Mouse (Mus musculus): ENCODE measurements around the gene Yod1.

DNA sequence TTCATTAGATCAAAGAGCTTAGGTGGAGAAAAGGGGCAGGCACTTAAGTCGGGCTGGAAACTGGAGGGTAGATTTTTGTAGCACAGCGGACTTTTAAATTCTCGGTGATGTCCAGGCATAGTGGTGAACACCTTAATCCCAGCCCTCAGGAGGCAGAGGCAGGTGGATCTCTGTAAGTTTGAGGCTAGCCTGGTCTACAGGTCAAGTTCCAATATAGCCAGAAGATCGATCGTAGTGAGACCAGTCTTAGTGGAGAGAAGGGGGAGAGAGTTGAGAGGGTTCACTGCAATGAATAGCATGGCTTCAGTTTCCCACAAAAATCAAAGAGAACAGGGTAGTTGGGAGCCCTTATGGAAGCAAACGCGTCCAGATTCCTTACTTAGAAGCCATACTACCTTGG, 20.8 kb downstream of the Yod1 start:
- TF ChIP-seq POLR2A (IDR thresholded peaks at IDR 0.05; ENCODE audit: control insufficient read depth, extremely low read depth, insufficient read depth, low read length, poor library complexity) (no peak), CTCF (IDR thresholded peaks at IDR 0.05; ENCODE audit: borderline replicate concordance, control insufficient read depth, extremely low read depth, insufficient read depth, low read length, poor library complexity) (no peak)

All from thymus, adult 2 months (tissue).